Mouse (Mus musculus) midbrain, embryonic 12.5 days (tissue): Measurements from ENCODE around the gene Dnmt3l. TPM values are rescaled to one million over a fixed set of nuclear protein-coding genes. Genes with fewer than 3 reads are reported as not detected.

Source experiments
- ATAC-seq: fragments of 200-750 bp; cut with Nextera tagmentation; 2 replicates; pipeline ENCODE4 v1.8.0; 2017; ENCODE audit warnings: low read depth, moderate TSS enrichment, moderate library complexity; ENCODE audit not compliant: low FRiP score
- H3K27ac ChIP-seq: fragments of 300-500 bp; sonication (generic); replicated peaks from 2 replicates; pipeline ENCODE4 v1.5.1; 2016; ENCODE audit warnings: mild to moderate bottlenecking
- H3K27me3 ChIP-seq: fragments of 300-500 bp; sonication (generic); 2 replicates; pipeline ENCODE4 v1.6.1; 2016; ENCODE audit warnings: mild to moderate bottlenecking
- H3K36me3 ChIP-seq: fragments of 300-500 bp; sonication (generic); 2 replicates; pipeline ENCODE4 v1.6.1; 2016
- H3K4me1 ChIP-seq: fragments of 300-500 bp; sonication (generic); 2 replicates; pipeline ENCODE4 v1.6.1; 2016
- H3K4me2 ChIP-seq: fragments of 300-500 bp; sonication (generic); replicated peaks from 2 replicates; pipeline ENCODE4 v1.6.1; 2016; ENCODE audit warnings: mild to moderate bottlenecking, moderate library complexity
- H3K4me3 ChIP-seq: fragments of 300-500 bp; sonication (generic); 2 replicates; pipeline ENCODE4 v1.5.1; 2016; ENCODE audit warnings: mild to moderate bottlenecking
- H3K9ac ChIP-seq: fragments of 300-500 bp; sonication (generic); replicated peaks from 2 replicates; pipeline ENCODE4 v1.6.1; 2016; ENCODE audit warnings: mild to moderate bottlenecking, moderate library complexity
- H3K9me3 ChIP-seq: fragments of 300-500 bp; sonication (generic); 2 replicates; pipeline ENCODE4 v1.6.1; 2016; ENCODE audit warnings: mild to moderate bottlenecking
- WGBS: fragments of 180-500 bp; shearing (Covaris S2); methylation state at CpG from one replicate; pipeline ENCODE4 v1.1.7; 2016; 5-methylcytosine and 5-hydroxymethylcytosine counted together
- polyA plus RNA-seq: library from polyadenylated mRNA; unstranded; fragments of >200 nt; fragmentation: Nextera tagmentation; extraction: Ambion mirVana; gene quantifications from 2 replicates; pipeline ENCODE4 v1.2.1, GENCODE M21; 2016

Gene Dnmt3l
- polyA plus RNA-seq, 1 experiment from 2014 or later, result not detected

- Histone ChIP-seq H3K4me2 (peak overlapping the region; percentile 99), H3K27me3 (peaks cover 39% of the 10 kb centered on the region), H3K4me1 (peaks cover 10% of the 10 kb centered on the region; the same call in 1 of the 2 replicates), H3K9me3 (no peaks in the 10 kb centered on the region), H3K27ac (no peak overlapping the region), H3K4me3 (peak overlapping the region; percentile 64), H3K36me3 (no peaks in the 10 kb centered on the region), H3K9ac (0 out of 2 replicates have a peak overlapping the region, but pooled peaks have one; percentile 62)
- peak; percentile 8; the same call in 1 of the 2 replicates for ATAC-seq
- WGBS, result 31% methylated on average over 11 of the region's 11 CpGs
These were observed 26.8 kb downstream of the Dnmt3l start for GRCm38 (mm10) chr10:78068541-78068940.

- Histone ChIP-seq H3K27me3 (peaks cover 39% of the 10 kb centered on the region), H3K9ac (peak within 1 kb of the TSS; percentile 62), H3K4me3 (peak within 1 kb of the TSS; percentile 64), H3K27ac (no peak within 1 kb of the TSS), H3K36me3 (no peaks in the 10 kb centered on the region), H3K9me3 (no peaks in the 10 kb centered on the region), H3K4me1 (peaks cover 10% of the 10 kb centered on the region; the same call in 1 of the 2 replicates), H3K4me2 (peak within 1 kb of the TSS; percentile 99)
- ATAC-seq, result peak; percentile 93
- under 1% methylated on average over 66 of the region's 66 CpGs for WGBS
These were observed 27.6 kb downstream of the Dnmt3l start, which contains the start of gene Icosl for GRCm38 (mm10) chr10:78069101-78070011. Gene Icosl, plus strand, starts transcription at chr10:78069302.

- WGBS, result 68% methylated on average over 4 of the region's 4 CpGs
- no peak overlapping the region for H3K9ac ChIP-seq
- H3K27me3 ChIP-seq, result peaks cover 19% of the 10 kb centered on the region
- no peak overlapping the region for H3K4me3 ChIP-seq
- H3K36me3 ChIP-seq, result no peaks in the 10 kb centered on the region
- no peak overlapping the region for H3K4me2 ChIP-seq
- H3K27ac ChIP-seq, result no peak overlapping the region
- H3K4me1 ChIP-seq, result peaks cover 6% of the 10 kb centered on the region; the same call in 1 of the 2 replicates
- H3K9me3 ChIP-seq, result no peaks in the 10 kb centered on the region
- no peak for ATAC-seq
These were observed 32.4 kb downstream of the Dnmt3l start for GRCm38 (mm10) chr10:78074151-78074550.

- ATAC-seq, result no peak
- Histone ChIP-seq H3K4me3 (no peak overlapping the region), H3K27ac (no peak overlapping the region), H3K27me3 (peaks cover 12% of the 10 kb centered on the region), H3K4me2 (no peak overlapping the region), H3K4me1 (no peaks in the 10 kb centered on the region), H3K9ac (no peak overlapping the region), H3K9me3 (no peaks in the 10 kb centered on the region), H3K36me3 (no peaks in the 10 kb centered on the region)
- WGBS, result 86% methylated on average over 11 of the region's 11 CpGs
These were observed 33.2 kb downstream of the Dnmt3l start for GRCm38 (mm10) chr10:78074977-78075376.

GRCm38 (mm10) chr10:78077862-78078261 lies 36.1 kb downstream of the Dnmt3l start:
- Histone ChIP-seq H3K4me3 (no peak overlapping the region), H3K4me1 (no peaks in the 10 kb centered on the region), H3K36me3 (no peaks in the 10 kb centered on the region), H3K9me3 (no peaks in the 10 kb centered on the region), H3K9ac (no peak overlapping the region), H3K4me2 (no peak overlapping the region), H3K27me3 (no peaks in the 10 kb centered on the region), H3K27ac (no peak overlapping the region)
- no peak for ATAC-seq
- 84% methylated on average over 9 of the region's 9 CpGs for WGBS

- H3K9ac ChIP-seq, result no peak overlapping the region
- no peak overlapping the region for H3K27ac ChIP-seq
- H3K4me2 ChIP-seq, result no peak overlapping the region
- ATAC-seq, result no peak
- H3K9me3 ChIP-seq, result no peaks in the 10 kb centered on the region
- H3K27me3 ChIP-seq, result no peaks in the 10 kb centered on the region
- H3K36me3 ChIP-seq, result no peaks in the 10 kb centered on the region
- no peak overlapping the region for H3K4me3 ChIP-seq
- H3K4me1 ChIP-seq, result no peaks in the 10 kb centered on the region
- 86% methylated on average over 5 of the region's 5 CpGs for WGBS
These were observed 36.5 kb downstream of the Dnmt3l start for GRCm38 (mm10) chr10:78078276-78078675.

GRCm38 (mm10) chr10:78079955-78080591 lies 38.3 kb downstream of the Dnmt3l start:
- Histone ChIP-seq H3K27me3 (no peaks in the 10 kb centered on the region), H3K9me3 (no peaks in the 10 kb centered on the region), H3K4me1 (no peaks in the 10 kb centered on the region), H3K4me2 (no peak overlapping the region), H3K36me3 (no peaks in the 10 kb centered on the region), H3K27ac (no peak overlapping the region), H3K4me3 (no peak overlapping the region), H3K9ac (no peak overlapping the region)
- no peak for ATAC-seq
- WGBS, result 86% methylated on average over 4 of the region's 4 CpGs

- no peak for ATAC-seq
- H3K27me3 ChIP-seq, result no peaks in the 10 kb centered on the region
- H3K4me2 ChIP-seq, result no peak overlapping the region
- no peaks in the 10 kb centered on the region for H3K9me3 ChIP-seq
- no peak overlapping the region for H3K9ac ChIP-seq
- no peaks in the 10 kb centered on the region for H3K36me3 ChIP-seq
- H3K27ac ChIP-seq, result no peak overlapping the region
- H3K4me1 ChIP-seq, result no peaks in the 10 kb centered on the region
- WGBS, result 70% methylated on average over 1 of the region's 1 CpGs
- no peak overlapping the region for H3K4me3 ChIP-seq
These were observed 42.3 kb downstream of the Dnmt3l start for GRCm38 (mm10) chr10:78084073-78084472.

GRCm38 (mm10) chr10:78085711-78086110 lies 44.0 kb downstream of the Dnmt3l start:
- Histone ChIP-seq H3K36me3 (no peaks in the 10 kb centered on the region), H3K4me3 (no peak overlapping the region), H3K4me2 (no peak overlapping the region), H3K27ac (no peak overlapping the region), H3K27me3 (no peaks in the 10 kb centered on the region), H3K9ac (no peak overlapping the region), H3K9me3 (no peaks in the 10 kb centered on the region), H3K4me1 (no peaks in the 10 kb centered on the region)
- 90% methylated on average over 6 of the region's 6 CpGs for WGBS
- ATAC-seq, result no peak

GRCm38 (mm10) chr10:78086444-78087061 lies 44.8 kb downstream of the Dnmt3l start:
- WGBS, result 84% methylated on average over 10 of the region's 10 CpGs
- no peak for ATAC-seq
- Histone ChIP-seq H3K36me3 (no peaks in the 10 kb centered on the region), H3K4me3 (no peak overlapping the region), H3K9me3 (no peaks in the 10 kb centered on the region), H3K4me1 (no peaks in the 10 kb centered on the region), H3K4me2 (no peak overlapping the region), H3K27ac (no peak overlapping the region), H3K9ac (no peak overlapping the region), H3K27me3 (no peaks in the 10 kb centered on the region)

- Histone ChIP-seq H3K36me3 (no peaks in the 10 kb centered on the region), H3K27me3 (no peaks in the 10 kb centered on the region), H3K4me2 (no peak overlapping the region), H3K4me3 (no peak overlapping the region), H3K9ac (no peak overlapping the region), H3K4me1 (no peaks in the 10 kb centered on the region), H3K27ac (no peak overlapping the region), H3K9me3 (no peaks in the 10 kb centered on the region)
- no peak for ATAC-seq
- 85% methylated on average over 6 of the region's 6 CpGs for WGBS
These were observed 45.4 kb downstream of the Dnmt3l start for GRCm38 (mm10) chr10:78087101-78087511.

- Histone ChIP-seq H3K36me3 (no peaks in the 10 kb centered on the region), H3K27me3 (no peaks in the 10 kb centered on the region), H3K4me3 (no peak overlapping the region), H3K27ac (no peak overlapping the region), H3K4me2 (no peak overlapping the region), H3K9ac (no peak overlapping the region), H3K4me1 (no peaks in the 10 kb centered on the region), H3K9me3 (no peaks in the 10 kb centered on the region)
- no peak for ATAC-seq
- 71% methylated on average over 6 of the region's 6 CpGs for WGBS
These were observed 48.5 kb downstream of the Dnmt3l start for GRCm38 (mm10) chr10:78090246-78090645.
